ENCODE assay signal across 13 mouse cellular contexts in genomic region chr12:32927231-32927835, GRCm38 (mm10). TPM values are rescaled to one million over a fixed set of nuclear protein-coding genes. Genes with fewer than 3 reads are reported as not detected.
DNase-seq lines count a peak whose midpoint lies in the region; ATAC-seq and TF ChIP-seq lines count a peak whose summit lies in the region.
"Had no signal": no experiment of that assay in that cellular context is flagged by ENCODE, and none has a peak within 500 bp of the region (broad histone marks: within the 10 kb centered on the region; RNA-seq: fewer than 3 reads in every experiment).

No protein-coding gene starts in this region.

- 0 out of 2 replicates have a peak, but pooled peaks cover 4% of the 10 kb centered on the region for H3K4me1 ChIP-seq in intestine, postnatal 0 days (replicated peaks; ENCODE audit: control insufficient read depth, insufficient read depth, low read length)
- H3K4me1 ChIP-seq in intestine, embryonic 16.5 days (ENCODE audit: control insufficient read depth, insufficient read depth, low read length) = peaks cover 5% of the 10 kb centered on the region
- H3K4me1 ChIP-seq in liver, postnatal 0 days (ENCODE audit: insufficient read depth) = peaks cover 11% of the 10 kb centered on the region

- no peak overlapping the region for H3K9ac ChIP-seq in intestine, postnatal 0 days (ENCODE audit: low read depth, low read length)
- no peak overlapping the region for H3K9ac ChIP-seq in intestine, embryonic 16.5 days (ENCODE audit: low read depth, low read length)
- H3K9ac ChIP-seq in liver, postnatal 0 days (replicated peaks) = no peak overlapping the region
- H3K9ac ChIP-seq: hindbrain, embryonic 15.5 days; liver, embryonic 15.5 days had no signal

- DNase-seq in frontal cortex, postnatal 36 days (ENCODE audit: low spot score in 2 of 2) = peak; percentile 17 to 23
- DNase-seq in frontal cortex, postnatal 25 days (ENCODE audit: low spot score in 2 of 2) = no peak
- DNase-seq in liver, postnatal 0 days = no peak
- DNase-seq in liver = no peak
- peak; percentile 32 for DNase-seq in skeletal muscle tissue, adult 2 months (ENCODE audit: low read depth, low spot score)
- DNase-seq: right cerebral cortex, postnatal 14 days; thymus, postnatal 36 days had no signal

- no peaks in the 10 kb centered on the region for H3K27me3 ChIP-seq in intestine, postnatal 0 days (replicated peaks; ENCODE audit: control insufficient read depth, insufficient read depth, low read length)
- H3K27me3 ChIP-seq in intestine, embryonic 16.5 days (replicated peaks; ENCODE audit: control insufficient read depth, insufficient read depth, low read length) = no peaks in the 10 kb centered on the region
- no peaks in the 10 kb centered on the region for H3K27me3 ChIP-seq in liver, postnatal 0 days (ENCODE audit: insufficient read depth, low read length)
- H3K27me3 ChIP-seq: hindbrain, embryonic 15.5 days; liver, embryonic 15.5 days had no signal

- no peaks in the 10 kb centered on the region for H3K9me3 ChIP-seq in intestine, postnatal 0 days (ENCODE audit: control insufficient read depth)
- H3K9me3 ChIP-seq in intestine, embryonic 16.5 days (ENCODE audit: control insufficient read depth, low read length) = no peaks in the 10 kb centered on the region
- no peaks in the 10 kb centered on the region for H3K9me3 ChIP-seq in liver, postnatal 0 days (ENCODE audit: low read length)
- H3K9me3 ChIP-seq: hindbrain, embryonic 15.5 days; liver, embryonic 15.5 days had no signal

- no peak for TF ChIP-seq EP300 in liver, postnatal 0 days (IDR thresholded peaks at IDR 0.05; ENCODE audit: low read depth)

- WGBS in intestine, postnatal 0 days = 80% methylated on average over 10 of the region's 10 CpGs
- 79% methylated on average over 10 of the region's 10 CpGs for WGBS in intestine, embryonic 16.5 days
- WGBS in liver, postnatal 0 days (ENCODE audit: insufficient replicate concordance) = 71% methylated on average over 10 of the region's 10 CpGs

- no peak overlapping the region for H3K27ac ChIP-seq in intestine, postnatal 0 days (ENCODE audit: low read depth, low read length)
- no peak overlapping the region for H3K27ac ChIP-seq in intestine, embryonic 16.5 days (ENCODE audit: low read length)
- H3K27ac ChIP-seq in liver, postnatal 0 days (ENCODE audit: low read depth) = no peak overlapping the region
- H3K27ac ChIP-seq: liver, embryonic 15.5 days had no signal

- no peak overlapping the region for H3K4me2 ChIP-seq in intestine, postnatal 0 days (replicated peaks; ENCODE audit: low read depth)
- no peak overlapping the region for H3K4me2 ChIP-seq in intestine, embryonic 16.5 days (ENCODE audit: low read depth, low read length)
- no peak overlapping the region for H3K4me2 ChIP-seq in liver, postnatal 0 days (ENCODE audit: low read depth, low read length)
- H3K4me2 ChIP-seq: liver, embryonic 15.5 days had no signal

- no peak for ATAC-seq in intestine, postnatal 0 days
- ATAC-seq in intestine, embryonic 16.5 days = no peak
- ATAC-seq in liver, postnatal 0 days = no peak
- ATAC-seq: activated CD4-positive, CD25-positive, alpha-beta regulatory T cell, adult 4 months had no signal

- TF ChIP-seq CTCF in intestine, postnatal 0 days (IDR thresholded peaks at IDR 0.05; ENCODE audit: low read depth) = peak; percentile 53
- peak; percentile 23; the same call in 1 of the 2 replicates for TF ChIP-seq CTCF in liver, postnatal 0 days (IDR thresholded peaks at IDR 0.05; ENCODE audit: low read depth)

- H3K4me3 ChIP-seq in intestine, postnatal 0 days (ENCODE audit: low read depth, low read length) = no peak overlapping the region
- H3K4me3 ChIP-seq in intestine, embryonic 16.5 days (ENCODE audit: low read length) = no peak overlapping the region
- H3K4me3 ChIP-seq in liver, postnatal 0 days (ENCODE audit: low read depth, low read length) = no peak overlapping the region
- H3K4me3 ChIP-seq: erythroblast, embryonic 14.5 days; hindbrain, embryonic 15.5 days; liver, embryonic 15.5 days had no signal

- no peaks in the 10 kb centered on the region for H3K36me3 ChIP-seq in intestine, postnatal 0 days (ENCODE audit: control insufficient read depth, insufficient read depth)
- H3K36me3 ChIP-seq in intestine, embryonic 16.5 days (ENCODE audit: control insufficient read depth, insufficient read depth, low read length) = no peaks in the 10 kb centered on the region
- no peaks in the 10 kb centered on the region for H3K36me3 ChIP-seq in liver, postnatal 0 days (replicated peaks; ENCODE audit: insufficient read depth, low read length)
- H3K36me3 ChIP-seq: hindbrain, embryonic 15.5 days; liver, embryonic 15.5 days had no signal

RNA-seq across cellular contexts. Expression of gene Sypl, which starts 26.4 kb away (rescaled TPM):
- 176 and 181 TPM in 2 replicates for polyA plus RNA-seq in intestine, postnatal 0 days (2015; fragmentation: Nextera tagmentation; extraction: Ambion mirVana)
- polyA plus RNA-seq in intestine, embryonic 16.5 days (2015; fragmentation: Nextera tagmentation; extraction: Ambion mirVana) = 168 and 172 TPM in 2 replicates
- polyA plus RNA-seq in liver, postnatal 0 days (2015; fragmentation: Nextera tagmentation; extraction: Ambion mirVana) = 53.8 and 53.9 TPM in 2 replicates

Comparison
In these comparisons a context has a peak if more than half of its experiments do, and no peak if none do; other contexts are left out.
1. DNase-seq: peak in frontal cortex, postnatal 36 days (2 of 2) and skeletal muscle tissue, adult 2 months (single experiment); none in frontal cortex, postnatal 25 days (0 of 2), liver, postnatal 0 days (single experiment) and liver (single experiment).